Mouse (Mus musculus): ENCODE measurements at regions not wholly inside any gene's neighbourhood (a gene's known extent, or its start where the extent isn't known, plus 50 kb on each side); places are given as distances from the start of the nearest gene placed in this dataset.

- Histone ChIP-seq H3K4me2 (no peak overlapping the region), H3K27ac (ENCODE audit: low read depth, low read length) (no peak overlapping the region), H3K27me3 (ENCODE audit: control insufficient read depth, insufficient read depth, low read length) (no peaks in the 10 kb centered on the region), H3K4me3 (ENCODE audit: low read depth, low read length) (no peak overlapping the region), H3K9ac (ENCODE audit: low read depth, low read length) (no peak overlapping the region), H3K9me3 (replicated peaks; ENCODE audit: control insufficient read depth, low read length) (no peaks in the 10 kb centered on the region), H3K36me3 (ENCODE audit: control insufficient read depth, insufficient read depth, low read length) (no peaks in the 10 kb centered on the region), H3K4me1 (ENCODE audit: control insufficient read depth, insufficient read depth, low read length) (0 out of 2 replicates have a peak, but pooled peaks cover 4% of the 10 kb centered on the region)
- WGBS (ENCODE audit: insufficient replicate concordance) = 46% methylated on average over 10 of the region's 10 CpGs
- no peak for ATAC-seq (replicated peaks; ENCODE audit: insufficient number of reproducible peaks, low FRiP score, low TSS enrichment)
Observed at GRCm38 (mm10) chr2:51531106-51531839, 96.0 kb upstream of the Tas2r134 start.

DNA sequence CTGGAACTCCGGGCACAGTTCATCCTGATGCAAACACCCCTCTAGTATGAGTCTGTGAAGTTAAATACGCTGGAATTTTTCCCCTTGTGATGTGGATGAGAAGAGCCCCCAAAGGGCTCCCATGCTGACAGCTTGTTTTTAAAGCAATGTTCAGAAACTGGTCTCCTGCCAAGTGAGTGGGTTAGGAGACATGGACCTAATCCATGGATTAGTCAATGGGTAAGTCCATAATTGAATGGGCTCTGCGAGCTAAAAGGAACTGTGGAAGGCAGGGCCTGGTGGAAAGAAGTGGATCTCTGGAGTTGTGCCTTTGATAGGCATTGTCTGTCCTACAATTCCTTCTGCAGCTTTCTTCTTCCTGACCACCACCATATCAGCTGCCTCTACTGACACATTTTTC is 104.5 kb upstream of the Tas2r134 start:
- H3K4me1 ChIP-seq (ENCODE audit: control insufficient read depth, insufficient read depth, low read length) = no peaks in the 10 kb centered on the region
- H3K36me3 ChIP-seq (ENCODE audit: control insufficient read depth, insufficient read depth, low read length) = no peaks in the 10 kb centered on the region
- H3K4me2 ChIP-seq = no peak overlapping the region
- H3K9ac ChIP-seq (ENCODE audit: low read depth, low read length) = no peak overlapping the region
- WGBS (ENCODE audit: insufficient replicate concordance) = 82% methylated on average over 3 of the region's 3 CpGs
- no peak overlapping the region for H3K4me3 ChIP-seq (ENCODE audit: low read depth, low read length)
- no peaks in the 10 kb centered on the region for H3K9me3 ChIP-seq (replicated peaks; ENCODE audit: control insufficient read depth, low read length)
- ATAC-seq (replicated peaks; ENCODE audit: insufficient number of reproducible peaks, low FRiP score, low TSS enrichment) = no peak
- H3K27ac ChIP-seq (ENCODE audit: low read depth, low read length) = no peak overlapping the region
- no peaks in the 10 kb centered on the region for H3K27me3 ChIP-seq (ENCODE audit: control insufficient read depth, insufficient read depth, low read length)

DNA sequence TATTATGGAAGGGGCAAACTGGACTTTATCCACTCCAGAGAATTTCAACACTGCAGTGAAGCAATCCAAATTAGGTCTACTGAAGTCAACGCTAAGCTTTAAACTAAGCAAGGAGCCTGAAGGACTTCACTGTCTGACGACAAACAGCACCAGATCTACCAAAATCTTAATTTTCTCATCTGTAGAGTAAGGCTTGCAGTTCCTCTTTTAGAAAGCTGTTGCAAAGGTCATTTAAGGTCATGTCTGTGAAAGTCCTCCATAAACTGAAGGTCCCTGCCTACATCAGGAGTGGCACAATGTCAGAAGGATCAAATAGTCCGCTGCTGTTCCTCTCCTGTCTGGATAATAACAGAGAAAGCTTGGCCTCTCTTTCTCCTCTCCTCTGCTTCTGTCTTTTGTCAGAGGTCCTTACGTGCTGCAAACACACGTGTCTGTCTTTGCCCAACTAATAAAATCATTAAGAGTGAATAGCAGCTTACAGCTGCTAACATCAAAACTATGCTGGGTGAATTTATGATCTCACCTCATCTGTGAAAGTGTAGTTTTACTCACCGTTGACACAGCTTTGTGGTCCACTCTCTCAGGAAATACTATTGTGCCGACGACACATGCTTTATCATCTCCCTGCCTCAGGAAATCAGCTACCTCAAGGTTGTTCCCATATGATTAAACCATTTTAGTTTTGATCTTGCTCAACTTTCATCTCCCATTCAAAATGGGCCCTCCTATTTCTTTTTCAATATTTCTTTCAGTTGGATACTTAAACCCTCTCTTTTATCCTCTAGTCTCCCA is 117.9 kb upstream of the Tas2r134 start:
- Histone ChIP-seq H3K27ac (ENCODE audit: low read depth, low read length) (no peak overlapping the region), H3K36me3 (ENCODE audit: control insufficient read depth, insufficient read depth, low read length) (no peaks in the 10 kb centered on the region), H3K4me2 (no peak overlapping the region), H3K4me3 (ENCODE audit: low read depth, low read length) (no peak overlapping the region), H3K4me1 (ENCODE audit: control insufficient read depth, insufficient read depth, low read length) (no peaks in the 10 kb centered on the region), H3K9ac (ENCODE audit: low read depth, low read length) (no peak overlapping the region), H3K9me3 (replicated peaks; ENCODE audit: control insufficient read depth, low read length) (no peaks in the 10 kb centered on the region), H3K27me3 (ENCODE audit: control insufficient read depth, insufficient read depth, low read length) (no peaks in the 10 kb centered on the region)
- no peak for ATAC-seq (replicated peaks; ENCODE audit: insufficient number of reproducible peaks, low FRiP score, low TSS enrichment)
- WGBS (ENCODE audit: insufficient replicate concordance) = 64% methylated on average over 8 of the region's 8 CpGs

- no peak overlapping the region for H3K9ac ChIP-seq (ENCODE audit: low read depth, low read length)
- H3K4me2 ChIP-seq = no peak overlapping the region
- H3K4me3 ChIP-seq (ENCODE audit: low read depth, low read length) = no peak overlapping the region
- no peaks in the 10 kb centered on the region for H3K9me3 ChIP-seq (replicated peaks; ENCODE audit: control insufficient read depth, low read length)
- H3K27me3 ChIP-seq (ENCODE audit: control insufficient read depth, insufficient read depth, low read length) = no peaks in the 10 kb centered on the region
- no peak for ATAC-seq (replicated peaks; ENCODE audit: insufficient number of reproducible peaks, low FRiP score, low TSS enrichment)
- H3K36me3 ChIP-seq (ENCODE audit: control insufficient read depth, insufficient read depth, low read length) = no peaks in the 10 kb centered on the region
- 83% methylated on average over 2 of the region's 2 CpGs for WGBS (ENCODE audit: insufficient replicate concordance)
- no peak overlapping the region for H3K27ac ChIP-seq (ENCODE audit: low read depth, low read length)
- no peaks in the 10 kb centered on the region for H3K4me1 ChIP-seq (ENCODE audit: control insufficient read depth, insufficient read depth, low read length)
Observed at GRCm38 (mm10) chr2:51497896-51498295, 129.4 kb upstream of the Tas2r134 start.

DNA sequence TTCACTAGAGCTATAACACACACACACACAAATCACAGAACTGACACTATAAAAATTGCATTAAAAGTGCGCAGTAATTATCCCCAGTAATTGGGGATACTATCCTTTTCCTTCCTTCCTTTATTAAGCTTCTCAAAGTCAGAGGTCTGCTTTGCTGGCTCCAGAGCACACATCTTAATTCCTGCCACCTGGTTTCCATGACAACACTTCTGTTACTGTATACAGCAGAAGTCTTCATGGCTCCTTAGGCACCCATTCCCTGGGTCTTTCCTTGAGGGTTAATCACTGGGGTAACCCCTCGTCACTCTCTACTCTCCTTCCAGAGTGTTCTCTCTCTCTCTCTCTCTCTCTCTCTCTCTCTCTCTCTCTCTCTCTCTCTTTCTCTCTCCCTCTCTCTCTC is 153.6 kb upstream of the Tas2r134 start:
- ATAC-seq (replicated peaks; ENCODE audit: insufficient number of reproducible peaks, low FRiP score, low TSS enrichment) = no peak
- H3K4me1 ChIP-seq (ENCODE audit: control insufficient read depth, insufficient read depth, low read length) = no peaks in the 10 kb centered on the region
- no peaks in the 10 kb centered on the region for H3K27me3 ChIP-seq (ENCODE audit: control insufficient read depth, insufficient read depth, low read length)
- H3K9me3 ChIP-seq (replicated peaks; ENCODE audit: control insufficient read depth, low read length) = no peaks in the 10 kb centered on the region
- no peak overlapping the region for H3K9ac ChIP-seq (ENCODE audit: low read depth, low read length)
- no peak overlapping the region for H3K4me2 ChIP-seq
- no peak overlapping the region for H3K27ac ChIP-seq (ENCODE audit: low read depth, low read length)
- no peaks in the 10 kb centered on the region for H3K36me3 ChIP-seq (ENCODE audit: control insufficient read depth, insufficient read depth, low read length)
- WGBS (ENCODE audit: insufficient replicate concordance) = 79% methylated on average over 2 of the region's 2 CpGs
- H3K4me3 ChIP-seq (ENCODE audit: low read depth, low read length) = no peak overlapping the region

GRCm38 (mm10) chr2:51467027-51467694 is 160.2 kb upstream of the Tas2r134 start:
- Histone ChIP-seq H3K4me2 (no peak overlapping the region), H3K9me3 (replicated peaks; ENCODE audit: control insufficient read depth, low read length) (no peaks in the 10 kb centered on the region), H3K27me3 (ENCODE audit: control insufficient read depth, insufficient read depth, low read length) (no peaks in the 10 kb centered on the region), H3K36me3 (ENCODE audit: control insufficient read depth, insufficient read depth, low read length) (no peaks in the 10 kb centered on the region), H3K4me3 (ENCODE audit: low read depth, low read length) (no peak overlapping the region), H3K9ac (ENCODE audit: low read depth, low read length) (0 out of 2 replicates have a peak overlapping the region, but pooled peaks have one; percentile 28), H3K4me1 (ENCODE audit: control insufficient read depth, insufficient read depth, low read length) (no peaks in the 10 kb centered on the region), H3K27ac (ENCODE audit: low read depth, low read length) (peak overlapping the region; percentile 59; the same call in 1 of the 2 replicates)
- 46% methylated on average over 7 of the region's 7 CpGs for WGBS (ENCODE audit: insufficient replicate concordance)
- ATAC-seq (replicated peaks; ENCODE audit: insufficient number of reproducible peaks, low FRiP score, low TSS enrichment) = no peak

- H3K9me3 ChIP-seq (replicated peaks; ENCODE audit: control insufficient read depth, low read length) = no peaks in the 10 kb centered on the region
- no peak overlapping the region for H3K9ac ChIP-seq (ENCODE audit: low read depth, low read length)
- 89% methylated on average over 7 of the region's 7 CpGs for WGBS (ENCODE audit: insufficient replicate concordance)
- H3K36me3 ChIP-seq (ENCODE audit: control insufficient read depth, insufficient read depth, low read length) = no peaks in the 10 kb centered on the region
- H3K27ac ChIP-seq (ENCODE audit: low read depth, low read length) = no peak overlapping the region
- H3K4me2 ChIP-seq = no peak overlapping the region
- ATAC-seq (replicated peaks; ENCODE audit: insufficient number of reproducible peaks, low FRiP score, low TSS enrichment) = no peak
- no peaks in the 10 kb centered on the region for H3K27me3 ChIP-seq (ENCODE audit: control insufficient read depth, insufficient read depth, low read length)
- no peak overlapping the region for H3K4me3 ChIP-seq (ENCODE audit: low read depth, low read length)
- no peaks in the 10 kb centered on the region for H3K4me1 ChIP-seq (ENCODE audit: control insufficient read depth, insufficient read depth, low read length)
Observed at GRCm38 (mm10) chr2:51466003-51466402, 161.3 kb upstream of the Tas2r134 start.

DNA sequence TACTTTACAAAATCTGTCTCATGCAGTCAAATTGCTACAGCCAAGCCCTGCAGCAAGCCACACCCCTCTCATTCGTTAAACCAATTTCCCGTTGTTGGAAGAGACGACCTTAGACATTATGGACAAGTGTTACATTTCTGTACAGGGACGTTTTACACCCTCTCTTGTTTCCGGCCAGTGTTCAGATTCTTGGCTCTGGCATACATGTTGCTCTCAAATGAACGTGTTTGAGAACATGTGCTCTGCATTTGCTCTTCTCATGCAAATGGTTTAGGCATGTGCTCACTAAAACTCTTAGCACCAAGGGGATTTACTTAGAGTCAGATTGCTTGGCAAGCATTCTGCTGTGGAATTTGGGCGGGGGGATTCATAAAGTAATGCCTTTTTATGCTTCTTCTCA is 161.7 kb upstream of the Tas2r134 start:
- H3K27ac ChIP-seq (ENCODE audit: low read depth, low read length) = no peak overlapping the region
- WGBS (ENCODE audit: insufficient replicate concordance) = 72% methylated on average over 7 of the region's 7 CpGs
- H3K27me3 ChIP-seq (ENCODE audit: control insufficient read depth, insufficient read depth, low read length) = no peaks in the 10 kb centered on the region
- H3K36me3 ChIP-seq (ENCODE audit: control insufficient read depth, insufficient read depth, low read length) = no peaks in the 10 kb centered on the region
- no peak for ATAC-seq (replicated peaks; ENCODE audit: insufficient number of reproducible peaks, low FRiP score, low TSS enrichment)
- H3K9ac ChIP-seq (ENCODE audit: low read depth, low read length) = no peak overlapping the region
- no peaks in the 10 kb centered on the region for H3K4me1 ChIP-seq (ENCODE audit: control insufficient read depth, insufficient read depth, low read length)
- no peak overlapping the region for H3K4me3 ChIP-seq (ENCODE audit: low read depth, low read length)
- H3K9me3 ChIP-seq (replicated peaks; ENCODE audit: control insufficient read depth, low read length) = no peaks in the 10 kb centered on the region
- H3K4me2 ChIP-seq = no peak overlapping the region

Measured in heart, embryonic 11.5 days (tissue).